Mouse (Mus musculus) thymus, postnatal 0 days (tissue): Measurements from ENCODE around the gene Kmt2e. TPM values are rescaled to one million over a fixed set of nuclear protein-coding genes. Genes with fewer than 3 reads are reported as not detected.
A peak's percentile ranks its signal among the peaks of the same experiment; 100 is the strongest.

ENCODE experiments used
- DNase-seq: peaks from one replicate; pipeline ENCODE4 v3.0.0-alpha.2; 2015; ENCODE audit warnings: low spot score
- polyA plus RNA-seq: library from polyadenylated mRNA; unstranded; fragments of >200 nt; fragmentation: Nextera tagmentation; extraction: Ambion mirVana; gene quantifications from 2 replicates; pipeline ENCODE4 v1.2.1, GENCODE M21; 2015

Gene Kmt2e
- 84.6 and 111 TPM in 2 replicates for polyA plus RNA-seq

DNA sequence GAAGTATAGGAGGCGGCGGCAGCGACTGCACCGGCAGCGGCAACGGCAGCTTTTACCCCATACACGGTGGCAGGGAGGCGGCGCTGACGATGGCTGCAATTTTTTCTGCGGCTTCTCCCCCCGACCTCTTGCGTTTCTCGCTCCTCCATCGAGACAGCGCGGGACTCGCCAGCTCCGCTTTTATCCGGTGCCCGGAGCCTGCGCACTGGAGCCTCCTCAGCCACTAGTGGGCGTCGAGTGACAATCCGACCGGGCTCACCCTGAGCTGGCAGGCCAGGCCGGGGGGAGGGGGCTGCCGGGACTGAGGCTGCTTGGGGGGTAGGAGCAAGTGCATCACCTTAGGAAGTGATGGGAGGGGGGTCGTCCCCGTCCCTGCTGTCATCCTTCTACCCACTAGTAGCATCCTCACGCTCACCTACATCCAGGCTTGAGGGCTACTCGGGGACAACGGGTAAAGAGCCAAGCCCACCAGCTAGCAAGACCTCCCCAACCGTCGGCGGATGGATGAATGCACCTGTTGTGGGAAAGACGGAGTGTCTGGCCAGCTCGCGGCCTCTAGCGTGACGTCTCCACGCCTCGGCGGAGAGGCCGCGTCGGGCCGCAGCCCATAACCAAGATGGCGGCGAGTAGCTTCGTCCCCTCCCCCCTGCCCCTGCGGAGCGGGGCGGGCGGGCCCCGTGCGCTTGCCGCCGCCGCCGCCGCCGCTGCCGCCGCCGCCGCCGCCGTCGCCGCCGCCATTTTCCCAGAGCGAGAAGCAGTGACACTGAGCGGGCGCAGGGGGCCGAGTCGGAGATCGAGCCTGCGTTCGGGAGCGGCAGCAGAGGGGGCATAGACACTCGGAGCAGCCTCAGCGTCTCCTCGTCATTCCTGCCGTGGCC is at the start of gene Kmt2e:
Kmt2e (plus strand) TSS at position 722 of the 878 bp plus-strand sequence.
- DNase-seq: peak; percentile 92

DNA sequence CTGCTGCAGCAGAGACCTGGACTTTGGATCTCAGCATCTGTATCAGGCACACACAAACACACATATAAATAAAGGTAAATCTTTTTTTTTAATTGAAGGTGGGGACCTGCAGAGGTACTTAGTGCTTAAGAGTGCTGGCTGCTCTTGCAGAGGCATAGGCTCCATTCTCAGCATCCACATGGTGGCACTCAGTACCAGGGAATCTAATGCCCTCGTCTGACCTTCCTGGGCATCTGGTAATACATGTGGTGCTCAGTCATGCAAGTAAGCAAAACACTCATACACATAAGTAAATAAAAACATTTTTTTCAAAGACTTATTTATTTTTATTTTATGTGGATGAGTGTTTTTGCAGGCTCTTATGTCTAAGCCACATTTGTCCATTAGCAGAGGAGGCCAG is 49.1 kb upstream of the Kmt2e start:
- DNase-seq: peak; percentile 29

DNA sequence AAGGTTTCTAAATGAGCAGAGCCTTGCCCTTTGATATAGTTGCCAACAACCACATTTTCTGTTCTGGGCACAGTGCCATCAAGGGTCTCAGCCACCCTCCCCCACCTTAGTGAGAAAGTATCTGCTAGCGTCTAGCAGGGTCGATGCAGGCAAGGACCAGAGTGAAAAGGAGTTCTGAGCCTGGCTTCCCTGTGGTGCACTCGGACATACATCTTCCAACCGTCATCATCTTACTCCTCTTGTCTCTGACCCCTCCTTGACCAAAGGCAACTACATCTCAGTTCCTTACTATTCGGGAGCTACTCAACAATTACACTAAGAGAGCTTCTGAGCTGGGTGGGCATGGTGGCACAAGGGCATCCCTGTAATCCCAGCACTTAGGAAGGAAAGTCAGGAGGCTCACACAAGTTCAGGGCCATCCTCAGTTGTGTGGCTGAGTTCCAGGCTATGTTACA is 48.5 kb upstream of the Kmt2e start:
- DNase-seq: peak; percentile 28

DNA sequence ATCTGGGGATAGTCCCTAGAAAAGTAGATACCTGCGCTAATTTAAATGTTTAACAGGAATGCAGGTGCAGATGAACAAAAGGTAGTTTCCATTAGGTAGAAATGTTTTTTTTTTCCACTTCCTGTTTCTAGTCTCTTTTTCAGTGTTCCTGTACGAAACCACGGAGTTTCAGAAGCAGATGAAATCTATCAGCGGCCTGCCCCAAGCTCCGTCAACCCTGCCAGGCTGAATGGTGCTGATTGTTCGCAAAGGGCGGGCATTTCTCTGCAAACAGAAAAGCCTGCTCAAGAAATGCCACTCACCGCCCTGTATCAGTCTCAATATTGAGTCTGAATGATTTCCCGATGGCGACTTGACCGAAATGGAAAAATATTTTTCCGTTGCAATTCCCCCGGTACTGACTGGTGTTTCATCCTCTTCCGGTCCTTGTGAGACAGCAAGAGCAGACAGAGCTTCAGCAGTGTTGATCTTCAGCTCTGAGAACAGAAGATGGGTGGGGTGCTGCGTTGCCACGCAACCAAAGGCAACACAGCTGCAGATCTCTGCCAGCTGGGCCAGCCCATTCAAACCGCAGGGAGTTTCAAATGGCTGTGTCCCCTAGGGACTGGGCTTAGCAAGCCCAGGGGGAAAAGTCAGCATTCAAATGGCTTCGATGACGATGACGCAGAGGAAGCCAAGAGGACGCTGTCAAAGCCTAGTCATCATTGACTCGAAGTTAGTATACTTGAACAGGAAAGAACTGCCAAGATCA is 47.5 kb upstream of the Kmt2e start:
- DNase-seq: peak; percentile 98

DNA sequence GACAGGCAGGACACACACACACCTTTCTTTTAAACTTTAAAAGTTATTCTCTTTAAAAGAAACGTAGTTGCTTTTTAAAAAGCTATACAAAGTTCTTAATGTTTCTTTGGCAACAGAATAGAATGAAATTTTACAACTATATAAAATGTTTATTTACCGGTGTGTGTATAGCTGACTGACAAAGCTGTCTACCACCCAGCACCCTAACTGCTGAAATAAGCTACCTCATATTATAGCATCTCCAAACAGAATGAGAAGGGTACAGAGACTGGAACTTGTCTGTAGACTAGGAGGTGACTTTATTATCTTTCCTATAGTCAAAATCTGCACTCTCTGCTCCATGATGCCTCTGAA is 47.0 kb upstream of the Kmt2e start:
- DNase-seq: no peak

DNA sequence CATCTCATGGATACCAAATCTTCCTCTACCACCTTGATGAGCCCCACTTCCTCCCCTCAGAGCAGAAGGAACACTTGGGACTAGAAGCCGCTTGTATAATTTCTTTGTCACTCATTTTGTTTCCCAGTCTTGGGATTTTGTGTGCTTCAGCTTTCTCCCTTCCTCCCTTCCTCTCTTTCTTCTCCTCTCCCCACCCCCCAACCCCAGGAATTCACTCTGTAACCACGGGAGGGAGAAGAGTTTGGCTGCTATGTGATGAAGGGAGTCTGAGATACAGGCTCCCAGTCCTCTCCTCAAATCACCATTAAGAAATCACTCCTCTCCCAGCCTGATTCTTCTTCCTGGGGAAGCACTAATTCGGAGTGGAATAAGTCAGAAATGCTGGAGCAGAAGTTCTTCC is 46.1 kb upstream of the Kmt2e start:
- no peak for DNase-seq

DNA sequence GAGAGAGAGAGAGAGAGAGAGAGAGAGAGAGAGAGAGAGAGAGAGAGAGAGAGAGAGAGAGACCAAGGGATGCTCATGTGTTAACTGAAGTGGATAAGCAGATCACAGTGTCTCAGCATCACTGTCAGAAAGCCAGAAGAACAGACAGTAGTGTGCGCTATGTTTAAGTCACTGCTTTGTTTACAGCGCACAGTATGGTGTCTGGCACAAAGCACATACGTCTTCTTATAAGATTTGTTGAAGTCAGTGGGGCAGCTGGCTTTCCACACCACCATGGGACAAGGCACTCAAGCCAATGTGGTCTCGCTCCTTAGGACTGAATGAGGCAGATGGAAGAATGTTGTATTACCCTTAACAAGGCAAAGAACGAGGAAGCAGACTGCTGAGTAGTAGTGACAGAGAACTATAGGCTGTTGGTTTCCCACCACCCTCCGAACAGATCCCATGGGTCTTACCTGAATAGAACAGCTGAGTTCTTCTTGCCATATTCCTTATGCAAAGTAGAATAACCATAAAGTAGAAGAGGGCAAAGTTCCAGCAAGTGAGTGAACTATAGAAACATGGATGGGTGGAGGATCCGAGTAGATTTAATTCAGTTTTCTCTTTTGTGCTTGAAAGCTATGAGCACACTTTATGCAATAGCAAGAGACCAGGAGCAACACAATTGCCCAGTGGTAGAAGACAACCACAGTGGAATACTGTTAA is 44.5 kb upstream of the Kmt2e start:
- no peak for DNase-seq

DNA sequence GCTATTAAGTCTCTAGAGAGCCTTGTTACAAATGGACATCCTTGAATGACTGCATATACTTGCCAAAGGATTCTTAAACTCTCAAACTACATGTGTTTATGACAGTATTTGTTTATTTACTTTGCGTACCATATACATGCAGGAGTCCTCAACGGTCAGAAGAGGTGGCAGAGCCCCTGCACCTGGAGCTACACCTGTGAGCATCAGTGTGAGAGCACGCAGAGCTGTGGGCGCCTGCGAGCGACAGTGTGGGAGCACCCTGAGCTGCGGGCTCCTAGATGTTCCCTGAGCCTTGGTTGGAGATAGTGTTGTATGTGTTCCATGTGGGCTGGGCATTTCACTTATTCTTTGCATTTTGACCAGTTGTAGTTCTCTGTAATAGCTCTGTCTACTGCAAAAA is 42.5 kb upstream of the Kmt2e start:
- no peak for DNase-seq

DNA sequence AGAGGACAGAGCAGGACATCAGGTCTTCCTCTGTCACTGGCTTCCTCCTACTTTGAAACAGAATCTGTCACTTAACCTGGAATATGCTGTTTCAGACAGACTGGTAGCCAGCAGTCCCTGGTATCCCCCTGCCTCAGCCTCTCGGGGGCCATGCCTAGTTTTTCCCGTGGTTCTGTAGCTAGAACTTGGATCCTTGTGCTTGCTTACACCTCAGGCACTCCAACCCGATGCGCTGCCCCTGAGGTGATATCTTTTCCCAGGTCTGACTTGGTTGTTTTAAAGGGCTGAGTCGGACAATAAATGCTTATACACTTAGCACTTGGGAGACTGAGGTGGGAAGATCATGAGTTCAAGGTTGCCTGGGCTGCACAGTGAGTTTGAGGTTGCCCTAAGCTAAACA is 40.4 kb upstream of the Kmt2e start:
- no peak for DNase-seq

DNA sequence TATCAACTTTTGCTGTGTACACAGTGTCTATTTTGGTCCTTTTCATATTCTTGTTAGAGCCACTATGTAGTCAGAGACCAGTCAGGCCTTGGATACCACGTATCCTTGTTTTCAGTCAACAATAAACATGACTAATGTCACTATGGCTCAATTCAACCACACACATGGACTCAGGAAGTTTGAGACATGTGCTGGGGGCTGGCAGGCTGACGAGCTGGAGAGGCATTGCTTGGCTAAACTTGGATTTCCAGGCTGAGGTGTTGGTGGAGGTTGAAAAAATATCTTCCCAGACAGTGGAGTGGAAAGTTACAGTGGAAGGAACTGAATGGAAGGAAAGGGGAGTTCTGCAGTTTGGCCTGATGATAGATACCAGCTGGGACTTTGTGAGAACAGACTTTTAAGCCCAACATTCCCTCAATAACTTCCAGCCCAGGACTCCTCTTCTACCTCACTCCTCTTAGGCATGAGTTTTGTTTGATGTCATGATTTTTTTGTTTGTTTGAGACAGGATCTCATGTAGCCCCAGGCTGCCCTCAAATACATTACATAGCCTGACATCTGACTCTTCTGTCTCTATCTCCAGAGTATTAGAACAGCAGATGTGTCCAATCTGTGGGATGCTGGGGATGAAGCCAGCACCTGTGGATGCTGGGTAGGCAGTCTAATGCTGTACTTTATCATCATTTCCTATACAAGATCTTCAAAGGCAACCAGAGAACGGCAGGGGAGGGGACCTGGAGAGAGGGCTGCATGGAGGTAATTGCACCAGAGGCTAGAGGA is 39.7 kb upstream of the Kmt2e start:
- no peak for DNase-seq

DNA sequence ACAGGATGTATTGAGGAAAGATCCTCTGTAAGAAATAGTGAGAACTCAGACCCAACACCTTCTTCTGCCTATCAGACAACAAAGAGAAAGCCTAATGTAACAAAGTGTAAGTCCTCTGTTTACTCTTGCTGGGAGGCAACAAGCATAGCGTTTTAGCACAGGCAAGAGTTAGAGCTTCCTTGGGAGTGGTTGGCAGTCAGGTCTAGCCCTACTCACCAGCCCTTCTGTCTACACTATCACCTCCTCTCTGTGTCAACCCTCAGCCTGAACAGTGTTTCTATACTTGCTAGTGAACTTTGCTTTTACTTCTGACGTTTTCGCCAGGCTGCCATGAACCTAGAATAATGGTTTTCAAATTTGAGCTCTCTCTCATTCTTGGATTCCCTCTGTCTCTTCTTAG is 38.5 kb upstream of the Kmt2e start:
- no peak for DNase-seq

DNA sequence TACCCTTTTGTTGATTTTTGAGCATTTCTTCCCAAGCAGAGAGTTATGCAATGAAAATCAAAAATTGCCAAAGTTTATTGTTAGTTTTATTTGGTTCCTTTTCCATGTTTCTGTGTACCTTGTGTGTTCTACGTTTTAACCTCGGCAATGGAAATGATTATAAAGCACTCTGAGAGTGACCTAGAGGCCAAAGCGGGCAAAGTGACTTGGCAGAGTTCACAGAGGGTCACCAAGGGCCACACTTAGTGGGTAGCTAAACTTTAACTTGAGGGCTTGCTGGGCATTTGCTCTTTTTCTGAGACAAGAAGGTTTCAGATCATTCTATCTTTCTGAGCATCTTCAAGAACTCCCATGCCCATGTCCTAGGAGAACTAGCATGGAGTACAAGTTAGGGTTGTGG is 37.5 kb upstream of the Kmt2e start:
- no peak for DNase-seq

DNA sequence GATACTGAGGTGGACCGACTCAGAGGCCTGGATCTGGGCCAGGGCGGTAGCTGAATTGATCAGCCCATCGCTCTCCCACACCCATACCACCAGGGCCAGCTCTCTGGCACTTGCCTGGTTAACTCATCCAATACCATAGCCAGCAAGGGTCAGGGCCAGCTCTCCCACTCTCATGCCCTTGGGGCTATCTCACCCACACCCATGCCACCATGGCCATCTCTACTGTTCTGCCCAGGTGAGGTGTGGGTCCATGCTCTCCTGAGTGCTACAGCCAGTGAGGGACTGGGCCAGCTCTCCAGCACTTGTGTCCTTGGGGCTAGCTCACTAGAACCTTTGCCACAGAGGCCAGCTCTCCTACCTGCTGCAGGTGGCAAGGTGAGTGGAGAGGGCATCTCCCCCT is 34.1 kb upstream of the Kmt2e start:
- no peak for DNase-seq

DNA sequence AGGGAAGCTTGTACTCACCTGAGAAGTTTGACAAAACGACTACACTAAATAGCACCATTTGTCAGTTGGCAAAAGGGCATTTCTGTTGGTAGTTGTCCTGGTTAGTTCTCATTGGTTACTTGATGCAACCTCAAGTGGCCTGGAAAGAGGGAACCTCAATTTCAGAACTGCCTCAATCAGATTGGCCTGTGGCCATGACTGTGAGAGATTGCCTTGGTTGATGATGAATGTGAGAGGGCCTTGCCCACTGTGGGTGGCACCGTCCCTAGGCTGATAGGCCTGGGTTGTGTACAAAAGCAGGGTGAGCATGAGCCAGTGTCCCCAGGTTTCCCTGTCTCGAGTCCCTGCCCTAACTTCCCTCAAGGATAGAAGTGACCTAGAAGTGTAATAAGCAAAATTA is 33.4 kb upstream of the Kmt2e start:
- DNase-seq: no peak

DNA sequence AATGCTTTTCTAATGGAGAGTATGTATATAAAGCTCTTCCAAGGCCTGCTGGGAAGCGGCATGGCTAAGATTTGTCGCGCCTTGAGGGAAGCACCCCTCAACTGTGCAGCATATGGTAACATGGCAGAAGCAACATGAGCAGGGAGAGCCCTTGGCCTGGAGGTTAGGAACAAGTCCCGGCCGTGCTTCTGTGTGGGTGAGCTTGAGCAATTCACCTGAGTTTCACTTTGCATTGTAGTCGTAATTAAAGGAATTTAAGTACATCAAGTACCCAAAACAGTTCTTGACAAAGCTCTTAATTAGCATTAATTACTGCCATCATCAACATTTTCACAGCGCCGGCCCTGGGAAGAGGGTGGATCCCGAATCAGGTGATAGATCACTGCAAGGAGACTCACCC is 32.9 kb upstream of the Kmt2e start:
- DNase-seq: no peak

DNA sequence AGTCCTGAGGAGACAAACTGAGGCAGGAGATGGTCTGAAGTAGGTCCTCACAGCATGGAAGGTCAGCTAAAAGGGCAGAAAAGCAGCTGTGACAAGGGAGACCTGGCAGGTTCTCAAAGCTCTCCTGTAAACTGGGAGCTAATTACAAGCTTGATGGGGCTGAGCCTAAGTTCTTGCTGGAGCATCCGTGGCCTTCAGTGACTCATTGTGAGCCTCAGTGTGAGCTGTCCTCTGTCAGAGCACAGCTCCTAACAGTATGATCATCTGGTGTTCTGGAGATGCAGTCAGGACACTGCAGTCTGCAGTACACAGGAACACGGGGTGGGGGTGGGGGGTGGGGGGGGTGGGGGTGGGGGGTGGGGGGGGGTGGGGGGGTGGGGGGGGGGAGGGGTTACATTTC is 32.2 kb upstream of the Kmt2e start:
- no peak for DNase-seq

DNA sequence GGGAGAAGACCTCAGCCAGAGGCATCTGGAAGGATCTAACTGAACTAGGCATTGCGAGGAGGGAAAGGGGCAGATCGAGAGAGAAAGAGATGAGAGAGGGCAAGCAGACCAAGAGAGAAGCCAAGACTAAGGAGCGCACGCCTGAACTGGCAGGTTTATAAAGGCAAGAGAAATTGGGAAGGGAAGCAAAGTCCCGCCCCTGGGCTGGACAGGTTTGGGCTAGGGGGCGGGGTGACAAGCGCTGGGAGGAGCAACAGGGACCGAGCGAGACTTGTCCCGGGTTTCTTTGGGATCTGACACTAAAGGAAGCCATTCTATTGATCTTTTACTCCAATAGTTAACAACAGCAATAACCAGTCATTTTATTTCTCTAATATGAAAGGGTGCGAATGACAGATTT is 31.1 kb upstream of the Kmt2e start:
- DNase-seq: no peak

DNA sequence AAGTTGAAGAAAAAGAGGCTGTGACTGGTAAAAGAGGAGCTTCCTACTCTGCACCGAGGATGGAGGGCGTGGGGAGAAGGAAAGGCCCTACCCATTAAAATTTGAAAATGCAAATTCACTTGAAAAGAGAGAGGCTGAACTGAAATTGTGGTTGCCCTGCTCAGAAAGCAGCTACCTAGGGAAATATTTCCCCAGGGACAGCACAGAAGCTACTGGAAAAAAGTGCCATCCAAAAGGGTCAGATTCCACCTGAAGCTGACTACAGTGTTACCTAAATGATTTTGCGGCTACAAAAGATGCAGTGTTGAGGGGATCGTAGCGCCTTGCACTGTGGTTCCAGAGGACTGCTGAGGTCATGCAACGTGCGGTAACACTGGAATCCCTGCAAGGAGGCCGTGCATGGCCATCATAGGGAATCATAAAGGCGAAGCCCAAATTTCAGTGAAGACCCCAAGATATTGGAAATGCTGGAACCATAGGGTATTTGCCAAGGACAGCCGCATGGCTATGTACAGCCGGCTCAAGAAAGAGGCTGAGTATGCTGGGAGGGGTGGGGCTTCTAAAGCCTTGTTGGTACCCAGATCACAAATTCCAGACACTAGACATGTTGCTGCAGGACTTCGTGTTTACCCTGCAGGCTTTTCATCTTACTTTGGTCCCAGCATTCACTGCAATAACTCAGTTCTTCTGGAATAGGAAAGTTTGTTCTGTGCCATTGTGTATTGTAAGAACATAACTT is 28.4 kb upstream of the Kmt2e start:
- DNase-seq: no peak

DNA sequence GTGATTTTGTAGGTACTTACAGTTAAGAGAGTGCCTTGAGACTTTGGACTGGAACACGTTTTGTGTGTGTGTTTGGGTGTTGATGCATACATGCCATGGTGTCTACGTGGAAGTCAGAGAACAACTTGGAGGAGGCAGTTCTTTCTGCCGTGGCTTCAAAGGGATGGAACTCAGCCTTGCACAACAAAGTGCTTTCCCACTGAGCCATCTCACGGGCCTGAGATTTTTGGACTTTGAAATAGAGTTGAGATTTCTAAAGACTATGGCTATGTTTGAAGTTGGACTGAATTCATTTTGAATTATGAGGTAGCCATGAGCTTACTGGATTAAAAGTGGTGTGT is 27.9 kb upstream of the Kmt2e start:
- no peak for DNase-seq

DNA sequence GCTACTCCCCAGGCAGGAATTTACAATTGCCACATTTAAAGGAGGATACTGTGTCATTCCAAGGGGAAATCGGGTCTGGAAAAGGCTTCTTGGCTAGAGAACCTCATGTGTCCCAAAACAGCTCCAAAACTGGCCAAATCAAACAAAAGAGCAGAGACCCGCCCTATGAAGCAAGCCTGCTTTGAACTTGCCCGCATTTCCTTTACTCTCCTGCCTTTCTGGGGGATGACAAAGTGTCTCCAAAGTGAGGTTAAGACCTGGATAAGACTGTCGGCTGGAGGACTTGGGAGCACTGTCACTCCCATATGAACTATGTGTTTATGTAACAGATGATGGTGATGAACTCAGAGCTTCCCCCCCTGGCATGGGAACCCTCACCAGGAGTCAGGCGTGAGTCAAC is 26.1 kb upstream of the Kmt2e start:
- DNase-seq: no peak
